ENCODE assay signal across 15 mouse cellular contexts in the genomic region with DNA sequence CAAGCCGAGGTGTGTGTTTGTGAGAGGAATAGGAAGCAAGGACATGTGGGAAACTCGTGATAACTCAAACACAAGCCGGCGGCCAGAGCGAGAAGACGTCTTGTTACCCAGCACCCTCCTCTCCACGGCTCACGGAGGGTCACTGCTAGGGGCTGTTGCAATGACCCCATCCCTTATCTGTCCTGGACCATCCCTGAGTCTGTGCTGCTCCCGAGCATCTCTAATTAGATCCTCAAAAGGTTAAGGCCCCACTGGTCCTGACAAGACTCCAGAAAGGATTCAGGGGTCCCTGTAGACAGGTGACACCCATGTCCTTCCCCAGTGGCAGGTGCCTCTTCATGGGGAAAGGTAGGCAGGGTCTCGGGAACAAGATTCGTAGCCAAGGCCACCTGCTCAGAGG.
"Had no signal": no experiment of that assay in that cellular context is flagged by ENCODE, and none has a peak within 500 bp of the region (broad histone marks: within the 10 kb centered on the region; RNA-seq: fewer than 3 reads in every experiment).

No protein-coding gene starts in this region.

- ATAC-seq: liver, postnatal 0 days; lung, postnatal 0 days had no signal

- H3K4me2 ChIP-seq: limb, embryonic 12.5 days; limb, embryonic 15.5 days; liver, embryonic 11.5 days; lung, embryonic 14.5 days had no signal

- H3K9ac ChIP-seq: limb, embryonic 12.5 days; limb, embryonic 15.5 days; liver, embryonic 14.5 days; liver, postnatal 0 days; lung, embryonic 14.5 days had no signal

- H3K36me3 ChIP-seq: limb, embryonic 12.5 days; limb, embryonic 15.5 days had no signal

- DNase-seq: kidney, adult 18-20 months; kidney, adult 9 months; kidney, postnatal 14 days; kidney, postnatal 4 days; left cerebral cortex, postnatal 4 days; liver, postnatal 0 days; lung, embryonic 14.5 days; thymus, adult 18-20 months; thymus, postnatal 36 days had no signal

- H3K9me3 ChIP-seq: limb, embryonic 12.5 days; limb, embryonic 15.5 days had no signal

- H3K27ac ChIP-seq: limb, embryonic 12.5 days; limb, embryonic 15.5 days; liver, embryonic 14.5 days; macrophage had no signal

- H3K4me3 ChIP-seq: limb, embryonic 12.5 days; limb, embryonic 15.5 days had no signal
